Mouse (Mus musculus): ENCODE measurements around the gene Rgs14. TPM values are rescaled to one million over a fixed set of nuclear protein-coding genes. Genes with fewer than 3 reads are reported as not detected.

Gene Rgs14
- 1.2 and 1.3 TPM in 2 replicates for polyA plus RNA-seq (2015; fragmentation: Nextera tagmentation; extraction: Ambion mirVana)

DNA sequence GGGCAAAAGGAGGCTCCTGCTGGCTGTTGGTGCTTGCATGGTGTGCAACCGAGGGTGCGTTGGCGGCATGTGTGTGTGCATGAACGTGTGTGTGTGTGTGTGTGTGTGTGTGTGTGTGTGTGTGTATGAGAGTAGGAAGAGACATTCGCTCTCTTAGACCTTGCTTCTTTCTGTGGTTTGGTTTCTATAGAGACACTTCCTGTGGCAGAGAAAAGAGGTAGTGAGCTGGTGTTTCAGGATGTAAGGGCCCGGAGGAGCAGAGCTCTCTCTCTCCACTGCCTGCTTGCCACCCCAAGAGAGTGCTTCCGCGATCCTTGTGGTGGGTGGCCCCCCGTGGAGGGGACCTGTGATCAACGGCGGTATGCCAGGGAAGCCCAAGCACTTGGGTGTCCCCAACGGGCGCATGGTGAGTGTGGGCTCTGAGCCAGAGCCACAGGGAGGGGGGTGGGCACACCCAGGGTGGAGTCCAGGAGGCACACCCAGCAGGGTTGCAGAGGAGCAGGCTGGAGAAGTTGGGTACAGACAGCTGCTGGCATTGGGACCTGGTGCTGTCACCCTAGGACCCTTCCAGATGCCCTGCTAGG, at the start of gene Rgs14:
Rgs14 (plus strand) TSS at position 202 of the 584 bp plus-strand sequence.
- no peak within 1 kb of the TSS for H3K9ac ChIP-seq (ENCODE audit: low read depth, low read length)
- no peak within 1 kb of the TSS for H3K4me3 ChIP-seq (ENCODE audit: low read depth, low read length)
- H3K4me2 ChIP-seq (replicated peaks; ENCODE audit: low read depth), result 0 out of 2 replicates have a peak within 1 kb of the TSS, but pooled peaks have one; percentile 21
- 51% methylated on average over 13 of the region's 13 CpGs for WGBS
- ATAC-seq, result no peak
- no peaks in the 10 kb centered on the region for H3K9me3 ChIP-seq (ENCODE audit: control insufficient read depth)
- TF ChIP-seq CTCF (IDR thresholded peaks at IDR 0.05; ENCODE audit: low read depth), result no peak
- no peaks in the 10 kb centered on the region for H3K27me3 ChIP-seq (replicated peaks; ENCODE audit: control insufficient read depth, insufficient read depth, low read length)
- H3K36me3 ChIP-seq (ENCODE audit: control insufficient read depth, insufficient read depth), result no peaks in the 10 kb centered on the region
- H3K4me1 ChIP-seq (replicated peaks; ENCODE audit: control insufficient read depth, insufficient read depth, low read length), result peaks cover 10% of the 10 kb centered on the region; the same call in 1 of the 2 replicates
- H3K27ac ChIP-seq (ENCODE audit: low read depth, low read length), result no peak within 1 kb of the TSS

DNA sequence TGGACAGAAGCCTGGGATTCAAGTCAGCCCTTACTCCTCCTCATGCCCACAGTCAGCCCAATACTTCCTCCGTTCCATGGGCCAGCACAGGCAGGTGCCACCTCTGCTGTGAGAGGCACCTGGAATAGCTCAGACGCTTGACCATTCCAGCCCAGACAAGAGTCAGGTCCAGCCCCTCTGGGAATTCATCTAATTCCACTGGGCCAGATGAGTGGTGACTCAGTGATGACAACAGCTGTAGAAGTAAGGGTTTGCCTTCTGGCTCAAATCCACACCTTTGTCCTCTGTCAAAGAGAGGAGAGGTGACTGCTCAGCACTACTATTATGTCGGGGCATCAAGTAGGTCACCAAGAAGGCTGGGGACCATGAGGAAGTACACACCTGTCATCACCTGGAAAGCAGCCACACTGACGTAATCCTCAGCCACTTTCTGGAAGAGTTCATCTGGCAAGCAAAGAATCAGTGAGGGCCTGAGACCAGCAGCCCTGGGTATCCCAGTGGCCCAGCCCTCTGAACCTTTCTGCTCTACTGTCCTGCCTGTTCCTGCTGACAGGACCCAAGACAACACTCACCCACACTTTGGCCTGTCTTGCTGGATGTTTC, 49.5 kb upstream of the Rgs14 start, which contains the start of gene Prelid1:
Prelid1 (plus strand) TSS at position 570 of the 603 bp plus-strand sequence.
- Histone ChIP-seq H3K4me3 (ENCODE audit: low read depth, low read length) (peak within 1 kb of the TSS; percentile 70), H3K9me3 (ENCODE audit: control insufficient read depth) (no peaks in the 10 kb centered on the region), H3K4me1 (replicated peaks; ENCODE audit: control insufficient read depth, insufficient read depth, low read length) (peaks cover 4% of the 10 kb centered on the region; the same call in 1 of the 2 replicates), H3K36me3 (ENCODE audit: control insufficient read depth, insufficient read depth) (peaks cover 29% of the 10 kb centered on the region), H3K9ac (ENCODE audit: low read depth, low read length) (peak within 1 kb of the TSS; percentile 85), H3K27me3 (replicated peaks; ENCODE audit: control insufficient read depth, insufficient read depth, low read length) (no peaks in the 10 kb centered on the region), H3K4me2 (replicated peaks; ENCODE audit: low read depth) (peak within 1 kb of the TSS; percentile 82), H3K27ac (ENCODE audit: low read depth, low read length) (peak within 1 kb of the TSS; percentile 93)
- WGBS, result 63% methylated on average over 4 of the region's 4 CpGs
- ATAC-seq, result no peak; the same call in 1 of the 2 replicates
- no peak for TF ChIP-seq CTCF (IDR thresholded peaks at IDR 0.05; ENCODE audit: low read depth)

DNA sequence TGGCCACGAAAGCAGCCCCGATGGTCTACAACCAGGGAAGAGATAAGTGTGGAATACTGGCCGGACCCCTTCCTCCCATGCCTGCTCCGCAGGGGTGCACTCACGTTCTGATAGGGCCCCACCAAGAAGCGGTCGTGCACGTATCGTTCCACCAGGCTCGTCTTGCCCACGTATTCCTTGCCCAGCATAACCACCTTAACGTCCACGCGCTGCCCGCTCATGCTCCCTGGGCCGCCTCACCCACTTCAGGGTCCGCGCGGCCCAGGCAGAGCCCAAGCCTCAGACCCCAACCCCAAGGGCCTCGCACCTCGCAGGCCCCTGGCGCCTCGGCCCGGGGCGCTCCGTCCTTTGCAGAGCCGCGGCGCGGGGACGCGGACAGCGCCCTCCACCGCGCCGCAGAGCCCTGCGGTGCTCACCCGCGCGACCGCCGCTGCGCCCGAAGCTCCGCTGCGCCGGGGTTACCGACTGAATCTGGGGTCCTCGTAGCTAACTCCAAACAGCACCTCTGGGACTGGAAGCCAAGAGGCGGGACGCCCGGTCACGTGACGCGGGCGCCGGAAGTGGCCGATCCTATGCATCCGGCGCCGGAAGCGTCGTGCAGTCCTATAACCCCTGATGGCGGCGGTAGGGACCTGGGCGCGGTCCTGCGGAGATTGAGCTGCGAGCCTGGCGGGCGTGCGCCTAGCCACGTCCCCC, 48.0 kb upstream of the Rgs14 start, which contains the start of gene Rab24:
Rab24 (minus strand) TSS at position 513 of the 696 bp plus-strand sequence.
- TF ChIP-seq CTCF (IDR thresholded peaks at IDR 0.05; ENCODE audit: low read depth), result 0 out of 2 replicates have a peak, but pooled peaks have one; percentile 2
- under 1% methylated on average over 73 of the region's 73 CpGs for WGBS
- H3K9me3 ChIP-seq (ENCODE audit: control insufficient read depth), result no peaks in the 10 kb centered on the region
- peaks cover 4% of the 10 kb centered on the region; the same call in 1 of the 2 replicates for H3K4me1 ChIP-seq (replicated peaks; ENCODE audit: control insufficient read depth, insufficient read depth, low read length)
- peak; percentile 79 for ATAC-seq
- peak within 1 kb of the TSS; percentile 70 for H3K4me3 ChIP-seq (ENCODE audit: low read depth, low read length)
- peak within 1 kb of the TSS; percentile 82 for H3K4me2 ChIP-seq (replicated peaks; ENCODE audit: low read depth)
- H3K9ac ChIP-seq (ENCODE audit: low read depth, low read length), result peak within 1 kb of the TSS; percentile 85
- peak within 1 kb of the TSS; percentile 93 for H3K27ac ChIP-seq (ENCODE audit: low read depth, low read length)
- peaks cover 43% of the 10 kb centered on the region for H3K36me3 ChIP-seq (ENCODE audit: control insufficient read depth, insufficient read depth)
- H3K27me3 ChIP-seq (replicated peaks; ENCODE audit: control insufficient read depth, insufficient read depth, low read length), result no peaks in the 10 kb centered on the region

DNA sequence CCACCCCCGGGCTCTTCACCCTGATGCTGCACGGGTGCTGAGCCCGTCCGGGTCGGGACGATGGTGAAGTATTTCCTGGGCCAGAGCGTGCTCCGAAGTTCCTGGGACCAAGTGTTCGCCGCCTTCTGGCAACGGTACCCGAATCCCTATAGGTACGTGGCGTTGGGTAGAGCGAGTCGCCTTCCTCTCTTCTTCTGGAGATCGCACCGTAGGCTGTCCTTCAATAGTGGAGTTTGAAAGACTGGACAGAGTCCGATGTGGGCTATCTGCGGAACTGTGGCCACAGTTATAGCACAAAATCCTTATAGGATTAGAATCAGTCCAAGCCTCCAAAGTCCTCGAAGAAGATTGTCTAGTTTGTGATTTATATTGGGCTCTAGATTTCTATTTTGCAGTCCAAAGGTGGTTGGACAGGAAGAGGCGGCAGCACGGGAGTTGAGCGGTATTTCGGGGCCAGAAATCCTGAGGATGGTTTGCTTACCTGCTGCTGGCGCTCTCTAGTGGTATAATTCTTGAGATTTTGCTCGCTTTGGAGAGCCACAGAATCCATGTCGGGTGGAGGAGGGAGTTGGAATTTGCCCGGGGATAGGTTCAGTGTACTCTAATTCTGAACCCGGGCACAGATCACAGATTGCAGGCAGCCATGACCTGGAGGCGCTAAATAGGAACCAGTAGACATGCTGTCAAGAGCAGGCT, 47.3 kb upstream of the Rgs14 start:
- peak; percentile 44 for ATAC-seq
- H3K36me3 ChIP-seq (ENCODE audit: control insufficient read depth, insufficient read depth), result peaks cover 43% of the 10 kb centered on the region

DNA sequence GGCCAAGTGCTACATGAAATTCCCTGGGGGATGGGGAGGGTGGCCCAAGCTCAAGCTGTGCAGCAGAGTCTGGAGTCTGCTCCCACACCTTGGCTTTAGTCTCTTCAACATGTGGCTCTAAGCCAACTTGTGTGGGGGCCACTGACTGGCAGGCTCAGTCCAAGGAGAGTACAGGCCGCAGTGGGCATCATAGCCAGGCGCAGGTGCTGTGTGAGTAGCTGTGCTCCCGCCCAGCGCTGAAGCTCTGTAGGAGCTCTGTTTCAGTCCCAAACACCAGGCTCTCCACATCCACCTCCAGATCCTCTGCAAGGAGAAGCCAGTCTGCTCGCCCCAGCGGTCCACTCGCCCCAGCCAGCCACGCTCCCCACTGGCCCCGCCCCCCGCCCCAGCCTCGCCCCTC, 43.9 kb upstream of the Rgs14 start:
- peaks cover 10% of the 10 kb centered on the region for H3K4me1 ChIP-seq (replicated peaks; ENCODE audit: control insufficient read depth, insufficient read depth, low read length)
- H3K36me3 ChIP-seq (ENCODE audit: control insufficient read depth, insufficient read depth), result peaks cover 29% of the 10 kb centered on the region
- no peak overlapping the region for H3K9ac ChIP-seq (ENCODE audit: low read depth, low read length)
- no peaks in the 10 kb centered on the region for H3K27me3 ChIP-seq (replicated peaks; ENCODE audit: control insufficient read depth, insufficient read depth, low read length)
- no peaks in the 10 kb centered on the region for H3K9me3 ChIP-seq (ENCODE audit: control insufficient read depth)
- H3K4me2 ChIP-seq (replicated peaks; ENCODE audit: low read depth), result no peak overlapping the region
- 64% methylated on average over 11 of the region's 11 CpGs for WGBS
- no peak for ATAC-seq
- no peak for TF ChIP-seq CTCF (IDR thresholded peaks at IDR 0.05; ENCODE audit: low read depth)
- no peak overlapping the region for H3K27ac ChIP-seq (ENCODE audit: low read depth, low read length)
- no peak overlapping the region for H3K4me3 ChIP-seq (ENCODE audit: low read depth, low read length)

More for the DNA sequence above, 47.3 kb upstream of the Rgs14 start:
- Histone ChIP-seq H3K4me2 (replicated peaks; ENCODE audit: low read depth) (peak overlapping the region; percentile 82), H3K27me3 (replicated peaks; ENCODE audit: control insufficient read depth, insufficient read depth, low read length) (no peaks in the 10 kb centered on the region), H3K4me3 (ENCODE audit: low read depth, low read length) (peak overlapping the region; percentile 70), H3K9me3 (ENCODE audit: control insufficient read depth) (no peaks in the 10 kb centered on the region), H3K9ac (ENCODE audit: low read depth, low read length) (peak overlapping the region; percentile 85), H3K27ac (ENCODE audit: low read depth, low read length) (peak overlapping the region; percentile 93), H3K4me1 (replicated peaks; ENCODE audit: control insufficient read depth, insufficient read depth, low read length) (peaks cover 4% of the 10 kb centered on the region; the same call in 1 of the 2 replicates)
- WGBS, result under 1% methylated on average over 31 of the region's 31 CpGs
- peak; percentile 75 for TF ChIP-seq CTCF (IDR thresholded peaks at IDR 0.05; ENCODE audit: low read depth)

Data from intestine, postnatal 0 days (tissue).